41 mouse cellular contexts compared by ENCODE assay signal in genomic region chr2:136827612-136828011, GRCm38 (mm10). TPM values are rescaled to one million over a fixed set of nuclear protein-coding genes. Genes with fewer than 3 reads are reported as not detected.
DNase-seq lines count a peak whose midpoint lies in the region; ATAC-seq lines count a peak whose summit lies in the region.
"Had no signal": no experiment of that assay in that cellular context is flagged by ENCODE, and none has a peak within 500 bp of the region (broad histone marks: within the 10 kb centered on the region; RNA-seq: fewer than 3 reads in every experiment).

No protein-coding gene starts in this region.

- no peak overlapping the region for H3K4me3 ChIP-seq in kidney, embryonic 15.5 days (replicated peaks)
- H3K4me3 ChIP-seq in liver, embryonic 16.5 days (ENCODE audit: low read depth, low read length), result no peak overlapping the region
- H3K4me3 ChIP-seq in liver, embryonic 11.5 days (ENCODE audit: low read depth, low read length), result no peak overlapping the region
- H3K4me3 ChIP-seq in megakaryocyte, embryonic 14.5 days (replicated peaks), result peak overlapping the region; percentile 8
- no peak overlapping the region for H3K4me3 ChIP-seq in midbrain, embryonic 15.5 days
- H3K4me3 ChIP-seq: embryonic facial prominence, embryonic 12.5 days; forebrain, embryonic 10.5 days; gastrocnemius, adult 2 months; hindbrain, embryonic 12.5 days; intestine, embryonic 15.5 days; layer of hippocampus, adult 2 months; left cerebral cortex, adult 2 months; limb, embryonic 12.5 days; myocyte; neural tube, embryonic 13.5 days had no signal

- ATAC-seq in kidney, embryonic 15.5 days (replicated peaks; ENCODE audit: low FRiP score), result 0 out of 2 replicates have a peak, but pooled peaks have one; percentile 33
- peak; percentile 39 for ATAC-seq in liver, embryonic 16.5 days (ENCODE audit: low read depth)
- ATAC-seq in liver, embryonic 11.5 days (replicated peaks; ENCODE audit: low FRiP score), result no peak; the same call in 1 of the 2 replicates
- ATAC-seq in megakaryocyte, adult 5-6 weeks (ENCODE audit: poor library complexity, severe bottlenecking), result no peak
- no peak for ATAC-seq in midbrain, embryonic 15.5 days (replicated peaks)
- ATAC-seq: activated CD4-positive, CD25-positive, alpha-beta regulatory T cell, adult 4 months; forebrain, embryonic 16.5 days; hindbrain, postnatal 0 days; intestine, embryonic 15.5 days; liver, postnatal 0 days had no signal

- no peak overlapping the region for H3K4me2 ChIP-seq in kidney, embryonic 15.5 days
- H3K4me2 ChIP-seq in liver, embryonic 16.5 days (ENCODE audit: low read depth, low read length), result no peak overlapping the region
- H3K4me2 ChIP-seq in liver, embryonic 11.5 days, result no peak overlapping the region
- no peak overlapping the region for H3K4me2 ChIP-seq in midbrain, embryonic 15.5 days
- H3K4me2 ChIP-seq: embryonic facial prominence, embryonic 12.5 days; heart, embryonic 11.5 days; hindbrain, embryonic 12.5 days; intestine, embryonic 15.5 days; limb, embryonic 12.5 days; midbrain, embryonic 11.5 days; neural tube, embryonic 13.5 days had no signal

- H3K9ac ChIP-seq in kidney, embryonic 15.5 days, result no peak overlapping the region
- H3K9ac ChIP-seq in liver, embryonic 16.5 days (ENCODE audit: low read depth, low read length), result no peak overlapping the region
- no peak overlapping the region for H3K9ac ChIP-seq in liver, embryonic 11.5 days (ENCODE audit: low read depth, low read length)
- H3K9ac ChIP-seq in midbrain, embryonic 15.5 days, result no peak overlapping the region
- H3K9ac ChIP-seq: embryonic facial prominence, embryonic 12.5 days; hindbrain, embryonic 12.5 days; intestine, embryonic 15.5 days; limb, embryonic 12.5 days; liver, postnatal 0 days; neural tube, embryonic 13.5 days had no signal

- no peak overlapping the region for H3K27ac ChIP-seq in kidney, embryonic 15.5 days
- H3K27ac ChIP-seq in liver, embryonic 16.5 days (ENCODE audit: low read length), result no peak overlapping the region
- no peak overlapping the region for H3K27ac ChIP-seq in liver, embryonic 11.5 days (ENCODE audit: low read depth, low read length)
- H3K27ac ChIP-seq in midbrain, embryonic 15.5 days, result no peak overlapping the region
- H3K27ac ChIP-seq: embryonic facial prominence, embryonic 12.5 days; forebrain, embryonic 10.5 days; gastrocnemius, adult 2 months; hindbrain, embryonic 12.5 days; hindbrain, postnatal 0 days; intestine, embryonic 15.5 days; layer of hippocampus, adult 2 months; left cerebral cortex, adult 2 months; limb, embryonic 12.5 days; neural tube, embryonic 13.5 days had no signal

- 0 out of 2 replicates have a peak, but pooled peaks cover under 1% of the 10 kb centered on the region for H3K4me1 ChIP-seq in kidney, embryonic 15.5 days
- no peaks in the 10 kb centered on the region for H3K4me1 ChIP-seq in liver, embryonic 16.5 days (ENCODE audit: control insufficient read depth, low read depth, low read length)
- no peaks in the 10 kb centered on the region for H3K4me1 ChIP-seq in liver, embryonic 11.5 days (replicated peaks; ENCODE audit: control insufficient read depth, insufficient read depth, low read length)
- peaks cover 6% of the 10 kb centered on the region for H3K4me1 ChIP-seq in megakaryocyte, embryonic 14.5 days
- H3K4me1 ChIP-seq in midbrain, embryonic 15.5 days, result no peaks in the 10 kb centered on the region
- H3K4me1 ChIP-seq: embryonic facial prominence, embryonic 12.5 days; intestine, embryonic 15.5 days; limb, embryonic 12.5 days; neural tube, embryonic 13.5 days had no signal

- no peaks in the 10 kb centered on the region for H3K9me3 ChIP-seq in kidney, embryonic 15.5 days (replicated peaks)
- H3K9me3 ChIP-seq in liver, embryonic 16.5 days (replicated peaks; ENCODE audit: control insufficient read depth, low read length), result no peaks in the 10 kb centered on the region
- H3K9me3 ChIP-seq in liver, embryonic 11.5 days (ENCODE audit: control insufficient read depth, low read length), result no peaks in the 10 kb centered on the region
- no peaks in the 10 kb centered on the region for H3K9me3 ChIP-seq in megakaryocyte, embryonic 14.5 days
- no peaks in the 10 kb centered on the region for H3K9me3 ChIP-seq in midbrain, embryonic 15.5 days
- H3K9me3 ChIP-seq: embryonic facial prominence, embryonic 12.5 days; forebrain, embryonic 10.5 days; hindbrain, embryonic 12.5 days; intestine, embryonic 15.5 days; limb, embryonic 12.5 days; neural tube, embryonic 13.5 days had no signal

- DNase-seq in kidney, postnatal 36 days, result no peak
- DNase-seq in liver, embryonic 11.5 days (ENCODE audit: low spot score), result no peak
- DNase-seq: adrenal gland, adult 2 months; adrenal gland, postnatal 36 days; cerebellum, adult 18-20 months; cerebellum, postnatal 10 days; gastrocnemius, adult 2 months; gastrocnemius, postnatal 36 days; heart, adult 18-20 months; heart, postnatal 10 days; kidney, postnatal 25 days; liver, postnatal 0 days; right cerebral cortex, postnatal 4 days; thymus, postnatal 4 days had no signal

- H3K27me3 ChIP-seq in kidney, embryonic 15.5 days, result no peaks in the 10 kb centered on the region
- H3K27me3 ChIP-seq in liver, embryonic 16.5 days (ENCODE audit: control insufficient read depth, insufficient read depth, low read depth, low read length), result no peaks in the 10 kb centered on the region
- no peaks in the 10 kb centered on the region for H3K27me3 ChIP-seq in liver, embryonic 11.5 days (replicated peaks; ENCODE audit: control insufficient read depth, insufficient read depth, low read length)
- no peaks in the 10 kb centered on the region for H3K27me3 ChIP-seq in megakaryocyte, embryonic 14.5 days (replicated peaks)
- H3K27me3 ChIP-seq in midbrain, embryonic 15.5 days (replicated peaks), result no peaks in the 10 kb centered on the region
- H3K27me3 ChIP-seq: CH12.LX; embryonic facial prominence, embryonic 12.5 days; hindbrain, embryonic 12.5 days; intestine, embryonic 15.5 days; limb, embryonic 12.5 days; neural tube, embryonic 13.5 days had no signal

- WGBS in kidney, embryonic 15.5 days, result 56% methylated on average over 4 of the region's 4 CpGs
- 22% methylated on average over 4 of the region's 4 CpGs for WGBS in liver, embryonic 16.5 days (ENCODE audit: insufficient replicate concordance)
- WGBS in liver, embryonic 11.5 days, result 44% methylated on average over 4 of the region's 4 CpGs
- WGBS in midbrain, embryonic 15.5 days, result 94% methylated on average over 4 of the region's 4 CpGs

- no peaks in the 10 kb centered on the region for H3K36me3 ChIP-seq in kidney, embryonic 15.5 days
- H3K36me3 ChIP-seq in liver, embryonic 16.5 days (ENCODE audit: control insufficient read depth, insufficient read depth), result no peaks in the 10 kb centered on the region
- no peaks in the 10 kb centered on the region for H3K36me3 ChIP-seq in liver, embryonic 11.5 days (ENCODE audit: control insufficient read depth, insufficient read depth, low read length)
- H3K36me3 ChIP-seq in megakaryocyte, embryonic 14.5 days (replicated peaks; ENCODE audit: low read length), result no peaks in the 10 kb centered on the region
- H3K36me3 ChIP-seq in midbrain, embryonic 15.5 days (replicated peaks), result no peaks in the 10 kb centered on the region
- H3K36me3 ChIP-seq: embryonic facial prominence, embryonic 12.5 days; forebrain, embryonic 10.5 days; hindbrain, embryonic 12.5 days; intestine, embryonic 15.5 days; limb, embryonic 12.5 days; neural tube, embryonic 13.5 days had no signal

RNA-seq across cellular contexts. Expression of gene AL731706.2, which starts 57.9 kb away (rescaled TPM):
- 37.8 and 55.1 TPM in 2 replicates for polyA plus RNA-seq in kidney, embryonic 15.5 days (2015; fragmentation: Nextera tagmentation; extraction: Ambion mirVana)
- 14.6 and 16.3 TPM in 2 replicates for polyA plus RNA-seq in liver, embryonic 16.5 days (2015; fragmentation: Nextera tagmentation; extraction: Ambion mirVana)
- polyA plus RNA-seq in liver, embryonic 11.5 days (2014; fragmentation: Nextera tagmentation; extraction: Ambion mirVana), result 16.8 and 24.9 TPM in 2 replicates
- 4.8 TPM in 1 of 2 replicates, not detected in the other for polyA plus RNA-seq in megakaryocyte, embryonic 14.5 days (2012; ENCODE audit: insufficient read depth, low replicate concordance)
- 35.9 and 57.9 TPM in 2 replicates for total RNA-seq in megakaryocyte, adult 5-6 weeks (2015)
- not detected in 2 replicates for total RNA-seq in megakaryocyte, adult 5-6 weeks (2017)
- 22.8 and 26.9 TPM in 2 replicates for polyA plus RNA-seq in midbrain, embryonic 15.5 days (2015; fragmentation: Nextera tagmentation; extraction: Ambion mirVana)
- total RNA-seq: ES-E14; hindbrain, postnatal 0 days; liver, adult 2 months; midbrain, postnatal 0 days had no signal
- polyA plus RNA-seq: adrenal gland, adult 2 months; brain, embryonic 14.5 days; cortical plate, adult 2 months; liver, adult 2 months; spleen, adult 2 months; testis, adult 2 months had no signal

Comparison
In these comparisons a context has a peak if more than half of its experiments do, and no peak if none do; other contexts are left out.
1. ATAC-seq: peak in kidney, embryonic 15.5 days (single experiment) and liver, embryonic 16.5 days (single experiment); none in liver, embryonic 11.5 days (single experiment), megakaryocyte, adult 5-6 weeks (single experiment) and midbrain, embryonic 15.5 days (single experiment).